Mouse (Mus musculus) spleen, adult 2 months (tissue): ENCODE results near the gene Sertad3. TPM values are rescaled to one million over a fixed set of nuclear protein-coding genes. Genes with fewer than 3 reads are reported as not detected.

Source experiments
- DNase-seq, 2 experiments: peaks; one replicate each; pipeline versions ENCODE4 v3.0.0 to v3.0.0-alpha.2; 2012 to 2021; ENCODE audit warnings: low spot score in 2 of 2, low read depth in 1 of 2
- H3K27ac ChIP-seq: fragments of 200-500 bp; 2 replicates; pipeline ENCODE4 v1.5.1; 2012; ENCODE audit warnings: low read length, inconsistent platforms; ENCODE audit not compliant: insufficient read depth
- H3K27me3 ChIP-seq: fragments of 200-500 bp; 2 replicates; pipeline ENCODE4 v1.6.1; 2012; ENCODE audit warnings: mild to moderate bottlenecking, moderate library complexity, low read length, inconsistent platforms; ENCODE audit not compliant: control insufficient read depth, insufficient read depth
- H3K36me3 ChIP-seq: fragments of 200-500 bp; 2 replicates; pipeline ENCODE4 v1.6.1; 2012; ENCODE audit warnings: mild to moderate bottlenecking, low read length, inconsistent platforms; ENCODE audit not compliant: control insufficient read depth, insufficient read depth
- H3K4me1 ChIP-seq: fragments of 200-500 bp; 2 replicates; pipeline ENCODE4 v1.6.1; 2011; ENCODE audit warnings: inconsistent platforms; ENCODE audit not compliant: control insufficient read depth, insufficient read depth, insufficient read length
- H3K4me3 ChIP-seq: fragments of 200-500 bp; 2 replicates; pipeline ENCODE4 v1.5.1; 2011; ENCODE audit warnings: mild to moderate bottlenecking, inconsistent platforms; ENCODE audit not compliant: insufficient read depth, insufficient read length; ENCODE audit errors: extremely low read depth
- CTCF ChIP-seq: fragments of 200-500 bp; IDR thresholded peaks from 2 replicates; pipeline ENCODE4 v1.5.1; 2011; ENCODE audit warnings: mild to moderate bottlenecking, inconsistent platforms; ENCODE audit not compliant: insufficient read depth, insufficient read length, insufficient replicate concordance; ENCODE audit errors: extremely low read depth
- POLR2A ChIP-seq: fragments of 200-500 bp; IDR thresholded peaks from 2 replicates; pipeline ENCODE4 v1.6.1; 2011; ENCODE audit warnings: low read depth, low read length, inconsistent platforms
- WGBS: fragments of 180-500 bp; shearing (Covaris S2); methylation state at CpG from one replicate; pipeline ENCODE4 v1.1.7; 2018; 5-methylcytosine and 5-hydroxymethylcytosine counted together
- polyA plus RNA-seq: library from polyadenylated mRNA; depleted of rRNA; stranded (reverse); fragments of >200 nt; gene quantifications from 2 replicates; pipeline ENCODE4 v1.2.3, GENCODE M21; 2012; rRNA removed

Gene Sertad3
- 13.9 and 16.0 TPM in 2 replicates for polyA plus RNA-seq

GRCm38 (mm10) chr7:27473156-27473834 lies at the start of gene Sertad3:
Gene Sertad3 (plus strand): TSS chr7:27473768.
- TF ChIP-seq CTCF: no peak
- peak; percentile 34; the same call in 1 of the 2 replicates for TF ChIP-seq POLR2A
- Histone ChIP-seq H3K4me3 (peak within 1 kb of the TSS; percentile 89), H3K4me1 (no peaks in the 10 kb centered on the region), H3K27me3 (no peaks in the 10 kb centered on the region), H3K27ac (peak within 1 kb of the TSS; percentile 93), H3K36me3 (peaks cover 9% of the 10 kb centered on the region)
- DNase-seq: peak; percentile 97 to 98
- under 1% methylated on average over 36 of the region's 36 CpGs for WGBS

GRCm38 (mm10) chr7:27427387-27427786 lies 46.2 kb upstream of the Sertad3 start:
- no peak for DNase-seq
- Histone ChIP-seq H3K4me1 (no peaks in the 10 kb centered on the region), H3K27ac (no peak overlapping the region), H3K4me3 (no peak overlapping the region), H3K27me3 (no peaks in the 10 kb centered on the region), H3K36me3 (no peaks in the 10 kb centered on the region)
- 41% methylated on average over 1 of the region's 1 CpGs for WGBS
- TF ChIP-seq POLR2A (no peak), CTCF (no peak)

- H3K4me1 ChIP-seq: no peaks in the 10 kb centered on the region
- H3K27ac ChIP-seq: no peak overlapping the region
- no peaks in the 10 kb centered on the region for H3K36me3 ChIP-seq
- TF ChIP-seq POLR2A (no peak), CTCF (no peak)
- DNase-seq: no peak
- no peak overlapping the region for H3K4me3 ChIP-seq
- 73% methylated on average over 11 of the region's 11 CpGs for WGBS
- H3K27me3 ChIP-seq: no peaks in the 10 kb centered on the region
These were observed 45.6 kb upstream of the Sertad3 start for GRCm38 (mm10) chr7:27428002-27428401.

- no peak overlapping the region for H3K4me3 ChIP-seq
- DNase-seq: no peak
- H3K27me3 ChIP-seq: no peaks in the 10 kb centered on the region
- no peak overlapping the region for H3K27ac ChIP-seq
- H3K4me1 ChIP-seq: no peaks in the 10 kb centered on the region
- no peak for TF ChIP-seq POLR2A
- no peak for TF ChIP-seq CTCF
- H3K36me3 ChIP-seq: no peaks in the 10 kb centered on the region
- 53% methylated on average over 2 of the region's 2 CpGs for WGBS
These were observed 44.4 kb upstream of the Sertad3 start for GRCm38 (mm10) chr7:27429135-27429534.

- DNase-seq: no peak
- no peak overlapping the region for H3K4me3 ChIP-seq
- H3K36me3 ChIP-seq: no peaks in the 10 kb centered on the region
- WGBS: 31% methylated on average over 10 of the region's 10 CpGs
- H3K27ac ChIP-seq: no peak overlapping the region
- no peaks in the 10 kb centered on the region for H3K4me1 ChIP-seq
- no peaks in the 10 kb centered on the region; the same call in 1 of the 2 replicates for H3K27me3 ChIP-seq
- TF ChIP-seq CTCF: no peak
- TF ChIP-seq POLR2A: no peak
These were observed 40.2 kb upstream of the Sertad3 start for GRCm38 (mm10) chr7:27433349-27433748.

- DNase-seq: no peak
- TF ChIP-seq POLR2A (no peak), CTCF (no peak)
- Histone ChIP-seq H3K4me3 (no peak overlapping the region), H3K27me3 (no peaks in the 10 kb centered on the region; the same call in 1 of the 2 replicates), H3K4me1 (no peaks in the 10 kb centered on the region), H3K36me3 (no peaks in the 10 kb centered on the region), H3K27ac (no peak overlapping the region)
- WGBS: 15% methylated on average over 10 of the region's 10 CpGs
These were observed 39.8 kb upstream of the Sertad3 start for GRCm38 (mm10) chr7:27433794-27434193.

- 66% methylated on average over 5 of the region's 5 CpGs for WGBS
- H3K4me1 ChIP-seq: no peaks in the 10 kb centered on the region
- H3K27ac ChIP-seq: no peak overlapping the region
- no peaks in the 10 kb centered on the region for H3K36me3 ChIP-seq
- H3K27me3 ChIP-seq: no peaks in the 10 kb centered on the region; the same call in 1 of the 2 replicates
- H3K4me3 ChIP-seq: no peak overlapping the region
- TF ChIP-seq CTCF (peak; percentile 59; the same call in 1 of the 2 replicates), POLR2A (no peak)
- peak in 1 of 2 experiments; percentile 44 for DNase-seq
These were observed 36.0 kb upstream of the Sertad3 start for GRCm38 (mm10) chr7:27437544-27437943.
